Mouse (Mus musculus) kidney, adult 8-10 months (tissue): ENCODE measurements around the gene Skint1.
"Not testable (repeated sequence)": the region's sequence is repeated elsewhere in the genome, so short reads cannot be mapped to it uniquely, and the experiment has no call there.

Experiments
- DNase-seq, 2 experiments: peaks; one replicate each; pipeline ENCODE4 v3.0.0; 2022

Skint1 gene

GRCm38 (mm10) chr4:112005969-112006368, at the start of gene Skint1:
Skint1 (plus strand) TSS chr4:112006269.
- DNase-seq = no peak

- no peak for DNase-seq
These were observed 44.8 kb upstream of the Skint1 start for GRCm38 (mm10) chr4:111961309-111961708.

GRCm38 (mm10) chr4:111963241-111963640, 42.8 kb upstream of the Skint1 start:
- DNase-seq = not testable (repeated sequence)

- no peak for DNase-seq
These were observed 42.4 kb upstream of the Skint1 start for GRCm38 (mm10) chr4:111963669-111964068.

- no peak for DNase-seq
These were observed 33.4 kb upstream of the Skint1 start, which contains the start of gene Skint7 for GRCm38 (mm10) chr4:111972623-111973022. Skint7 (plus strand) TSS chr4:111972923.

- DNase-seq = no peak
These were observed 65.6 kb downstream of the Skint1 start, which contains the start of gene Skint4 for GRCm38 (mm10) chr4:112071716-112072115. Skint4 (plus strand) TSS chr4:112072016.
